Mouse (Mus musculus): ENCODE data around the gene Cdan1. TPM values are rescaled to one million over a fixed set of nuclear protein-coding genes. Genes with fewer than 3 reads are reported as not detected.

The Cdan1 gene
- polyA plus RNA-seq, 1 experiment from 2014 or later: 8.9 TPM

GRCm38 (mm10) chr2:120729775-120730585, 119.9 kb downstream of the Cdan1 start:
- H3K27ac ChIP-seq (ENCODE audit: low read depth, low read length): no peak overlapping the region
- peak overlapping the region; percentile 86 for H3K9ac ChIP-seq (ENCODE audit: low read depth, low read length)
- H3K4me2 ChIP-seq (replicated peaks; ENCODE audit: low read depth, low read length): peak overlapping the region; percentile 93
- peak overlapping the region; percentile 75 for H3K4me3 ChIP-seq (ENCODE audit: low read length)
- no peaks in the 10 kb centered on the region for H3K9me3 ChIP-seq (ENCODE audit: control insufficient read depth, low read length)
- 10% methylated on average over 23 of the region's 23 CpGs for WGBS
- H3K36me3 ChIP-seq (ENCODE audit: control insufficient read depth, insufficient read depth, low read length): peaks cover 38% of the 10 kb centered on the region
- H3K27me3 ChIP-seq (ENCODE audit: control insufficient read depth, insufficient read depth, low read length): no peaks in the 10 kb centered on the region
- ATAC-seq (ENCODE audit: low FRiP score, low TSS enrichment): no peak
- peaks cover 22% of the 10 kb centered on the region for H3K4me1 ChIP-seq (ENCODE audit: control insufficient read depth, insufficient read depth, low read length)

- Histone ChIP-seq H3K9ac (ENCODE audit: low read depth, low read length) (no peak overlapping the region), H3K4me3 (ENCODE audit: low read length) (no peak overlapping the region), H3K4me2 (replicated peaks; ENCODE audit: low read depth, low read length) (no peak overlapping the region), H3K4me1 (ENCODE audit: control insufficient read depth, insufficient read depth, low read length) (peaks cover 7% of the 10 kb centered on the region), H3K27me3 (ENCODE audit: control insufficient read depth, insufficient read depth, low read length) (no peaks in the 10 kb centered on the region), H3K36me3 (ENCODE audit: control insufficient read depth, insufficient read depth, low read length) (peaks cover 93% of the 10 kb centered on the region), H3K9me3 (ENCODE audit: control insufficient read depth, low read length) (no peaks in the 10 kb centered on the region), H3K27ac (ENCODE audit: low read depth, low read length) (no peak overlapping the region)
- no peak for ATAC-seq (ENCODE audit: low FRiP score, low TSS enrichment)
- WGBS: 76% methylated on average over 6 of the region's 6 CpGs
These were observed 125.8 kb downstream of the Cdan1 start for GRCm38 (mm10) chr2:120724176-120724575.

- 70% methylated on average over 4 of the region's 4 CpGs for WGBS
- no peak overlapping the region for H3K27ac ChIP-seq (ENCODE audit: low read depth, low read length)
- no peak overlapping the region for H3K4me3 ChIP-seq (ENCODE audit: low read length)
These were observed 126.3 kb downstream of the Cdan1 start for GRCm38 (mm10) chr2:120723621-120724020.

GRCm38 (mm10) chr2:120722491-120722890, 127.4 kb downstream of the Cdan1 start:
- Histone ChIP-seq H3K4me2 (replicated peaks; ENCODE audit: low read depth, low read length) (no peak overlapping the region), H3K9me3 (ENCODE audit: control insufficient read depth, low read length) (no peaks in the 10 kb centered on the region), H3K27me3 (ENCODE audit: control insufficient read depth, insufficient read depth, low read length) (no peaks in the 10 kb centered on the region), H3K4me3 (ENCODE audit: low read length) (no peak overlapping the region), H3K36me3 (ENCODE audit: control insufficient read depth, insufficient read depth, low read length) (peaks cover 97% of the 10 kb centered on the region), H3K27ac (ENCODE audit: low read depth, low read length) (no peak overlapping the region), H3K9ac (ENCODE audit: low read depth, low read length) (no peak overlapping the region), H3K4me1 (ENCODE audit: control insufficient read depth, insufficient read depth, low read length) (no peaks in the 10 kb centered on the region)
- no peak for ATAC-seq (ENCODE audit: low FRiP score, low TSS enrichment)
- 89% methylated on average over 8 of the region's 8 CpGs for WGBS

More at GRCm38 (mm10) chr2:120723621-120724020, 126.3 kb downstream of the Cdan1 start:
- H3K4me2 ChIP-seq (replicated peaks; ENCODE audit: low read depth, low read length): no peak overlapping the region
- H3K27me3 ChIP-seq (ENCODE audit: control insufficient read depth, insufficient read depth, low read length): no peaks in the 10 kb centered on the region
- H3K4me1 ChIP-seq (ENCODE audit: control insufficient read depth, insufficient read depth, low read length): peaks cover 1% of the 10 kb centered on the region; the same call in 1 of the 2 replicates
- no peaks in the 10 kb centered on the region for H3K9me3 ChIP-seq (ENCODE audit: control insufficient read depth, low read length)
- no peak for ATAC-seq (ENCODE audit: low FRiP score, low TSS enrichment)
- no peak overlapping the region for H3K9ac ChIP-seq (ENCODE audit: low read depth, low read length)
- peaks cover 97% of the 10 kb centered on the region for H3K36me3 ChIP-seq (ENCODE audit: control insufficient read depth, insufficient read depth, low read length)

GRCm38 (mm10) chr2:120721911-120722310, 128.0 kb downstream of the Cdan1 start:
- 86% methylated on average over 2 of the region's 2 CpGs for WGBS
- no peak overlapping the region for H3K4me3 ChIP-seq (ENCODE audit: low read length)
- H3K36me3 ChIP-seq (ENCODE audit: control insufficient read depth, insufficient read depth, low read length): peaks cover 97% of the 10 kb centered on the region
- no peaks in the 10 kb centered on the region for H3K27me3 ChIP-seq (ENCODE audit: control insufficient read depth, insufficient read depth, low read length)
- no peaks in the 10 kb centered on the region for H3K9me3 ChIP-seq (ENCODE audit: control insufficient read depth, low read length)
- H3K9ac ChIP-seq (ENCODE audit: low read depth, low read length): no peak overlapping the region
- ATAC-seq (ENCODE audit: low FRiP score, low TSS enrichment): no peak
- no peak overlapping the region for H3K27ac ChIP-seq (ENCODE audit: low read depth, low read length)
- H3K4me2 ChIP-seq (replicated peaks; ENCODE audit: low read depth, low read length): no peak overlapping the region
- H3K4me1 ChIP-seq (ENCODE audit: control insufficient read depth, insufficient read depth, low read length): no peaks in the 10 kb centered on the region

- H3K27me3 ChIP-seq (ENCODE audit: control insufficient read depth, insufficient read depth, low read length): no peaks in the 10 kb centered on the region
- peaks cover 95% of the 10 kb centered on the region for H3K36me3 ChIP-seq (ENCODE audit: control insufficient read depth, insufficient read depth, low read length)
- H3K4me3 ChIP-seq (ENCODE audit: low read length): no peak overlapping the region
- ATAC-seq (ENCODE audit: low FRiP score, low TSS enrichment): no peak
- no peak overlapping the region for H3K27ac ChIP-seq (ENCODE audit: low read depth, low read length)
- no peaks in the 10 kb centered on the region for H3K9me3 ChIP-seq (ENCODE audit: control insufficient read depth, low read length)
- no peaks in the 10 kb centered on the region for H3K4me1 ChIP-seq (ENCODE audit: control insufficient read depth, insufficient read depth, low read length)
- H3K9ac ChIP-seq (ENCODE audit: low read depth, low read length): no peak overlapping the region
- WGBS: 96% methylated on average over 6 of the region's 6 CpGs
- no peak overlapping the region for H3K4me2 ChIP-seq (replicated peaks; ENCODE audit: low read depth, low read length)
These were observed 129.1 kb downstream of the Cdan1 start for GRCm38 (mm10) chr2:120720821-120721220.

GRCm38 (mm10) chr2:120718496-120718895, 131.4 kb downstream of the Cdan1 start:
- WGBS: 94% methylated on average over 8 of the region's 8 CpGs
- Histone ChIP-seq H3K4me1 (ENCODE audit: control insufficient read depth, insufficient read depth, low read length) (no peaks in the 10 kb centered on the region), H3K27me3 (ENCODE audit: control insufficient read depth, insufficient read depth, low read length) (no peaks in the 10 kb centered on the region), H3K4me3 (ENCODE audit: low read length) (no peak overlapping the region), H3K36me3 (ENCODE audit: control insufficient read depth, insufficient read depth, low read length) (peaks cover 88% of the 10 kb centered on the region), H3K9me3 (ENCODE audit: control insufficient read depth, low read length) (no peaks in the 10 kb centered on the region), H3K27ac (ENCODE audit: low read depth, low read length) (no peak overlapping the region), H3K9ac (ENCODE audit: low read depth, low read length) (no peak overlapping the region), H3K4me2 (replicated peaks; ENCODE audit: low read depth, low read length) (no peak overlapping the region)
- no peak for ATAC-seq (ENCODE audit: low FRiP score, low TSS enrichment)

- ATAC-seq (ENCODE audit: low FRiP score, low TSS enrichment): no peak
- peaks cover 49% of the 10 kb centered on the region for H3K36me3 ChIP-seq (ENCODE audit: control insufficient read depth, insufficient read depth, low read length)
- 93% methylated on average over 3 of the region's 3 CpGs for WGBS
These were observed 136.5 kb downstream of the Cdan1 start for GRCm38 (mm10) chr2:120713441-120713840.

GRCm38 (mm10) chr2:120710948-120711347, 139.0 kb downstream of the Cdan1 start:
- ATAC-seq (ENCODE audit: low FRiP score, low TSS enrichment): no peak
- peaks cover 24% of the 10 kb centered on the region for H3K36me3 ChIP-seq (ENCODE audit: control insufficient read depth, insufficient read depth, low read length)
- H3K4me3 ChIP-seq (ENCODE audit: low read length): no peak overlapping the region
- no peaks in the 10 kb centered on the region for H3K27me3 ChIP-seq (ENCODE audit: control insufficient read depth, insufficient read depth, low read length)
- no peak overlapping the region for H3K9ac ChIP-seq (ENCODE audit: low read depth, low read length)
- H3K4me2 ChIP-seq (replicated peaks; ENCODE audit: low read depth, low read length): no peak overlapping the region
- H3K27ac ChIP-seq (ENCODE audit: low read depth, low read length): no peak overlapping the region
- WGBS: 86% methylated on average over 3 of the region's 3 CpGs
- H3K9me3 ChIP-seq (ENCODE audit: control insufficient read depth, low read length): no peaks in the 10 kb centered on the region
- H3K4me1 ChIP-seq (ENCODE audit: control insufficient read depth, insufficient read depth, low read length): no peaks in the 10 kb centered on the region

More at GRCm38 (mm10) chr2:120713441-120713840, 136.5 kb downstream of the Cdan1 start:
- H3K4me3 ChIP-seq (ENCODE audit: low read length): no peak overlapping the region
- H3K27ac ChIP-seq (ENCODE audit: low read depth, low read length): no peak overlapping the region
- H3K9me3 ChIP-seq (ENCODE audit: control insufficient read depth, low read length): no peaks in the 10 kb centered on the region
- H3K27me3 ChIP-seq (ENCODE audit: control insufficient read depth, insufficient read depth, low read length): no peaks in the 10 kb centered on the region
- no peak overlapping the region for H3K9ac ChIP-seq (ENCODE audit: low read depth, low read length)
- no peaks in the 10 kb centered on the region for H3K4me1 ChIP-seq (ENCODE audit: control insufficient read depth, insufficient read depth, low read length)
- no peak overlapping the region for H3K4me2 ChIP-seq (replicated peaks; ENCODE audit: low read depth, low read length)
